Mouse (Mus musculus): ENCODE measurements around the gene Chaf1b. TPM values are rescaled to one million over a fixed set of nuclear protein-coding genes. Genes with fewer than 3 reads are reported as not detected.

The Chaf1b gene
- 1 to 10 TPM in 1 of 2 experiments, under 1 TPM in 1; 0.74 to 1.1 TPM for total RNA-seq (2021)
- long read RNA-seq, experiment 1, partial matches to known transcripts: 0 of 2 reads
- long read RNA-seq, experiment 1, other reads (novel, unspliced or antisense): 0 of 2 reads
- long read RNA-seq, experiment 2, partial matches to known transcripts: 0 of 3 reads
- long read RNA-seq, experiment 2, other reads (novel, unspliced or antisense): 0 of 3 reads

- Histone ChIP-seq H3K27ac (no peak within 1 kb of the TSS), H3K4me3 (peak within 1 kb of the TSS; percentile 62)
- TF ChIP-seq CTCF (conservative IDR thresholded peaks at IDR 0.05): peak; percentile 57
- DNase-seq (ENCODE audit: low spot score in 2 of 2): peak; percentile 92 to 94
Observed at GRCm38 (mm10) chr16:93883423-93884085, at the start of gene Chaf1b. TSS of gene Chaf1b (plus strand) at chr16:93883901.

GRCm38 (mm10) chr16:93834076-93834475 is 49.6 kb upstream of the Chaf1b start:
- Histone ChIP-seq H3K4me3 (no peak overlapping the region), H3K27ac (no peak overlapping the region)
- TF ChIP-seq CTCF (conservative IDR thresholded peaks at IDR 0.05): no peak
- DNase-seq (ENCODE audit: low spot score in 2 of 2): no peak

- Histone ChIP-seq H3K27ac (no peak overlapping the region), H3K4me3 (no peak overlapping the region)
- DNase-seq (ENCODE audit: low spot score in 2 of 2): no peak
- TF ChIP-seq CTCF (conservative IDR thresholded peaks at IDR 0.05): no peak
Observed at GRCm38 (mm10) chr16:93839049-93839448, 44.7 kb upstream of the Chaf1b start.

- Histone ChIP-seq H3K27ac (no peak overlapping the region), H3K4me3 (no peak overlapping the region)
- DNase-seq (ENCODE audit: low spot score in 2 of 2): no peak
- TF ChIP-seq CTCF (conservative IDR thresholded peaks at IDR 0.05): no peak
Observed at GRCm38 (mm10) chr16:93850527-93850926, 33.2 kb upstream of the Chaf1b start.

- Histone ChIP-seq H3K4me3 (no peak overlapping the region), H3K27ac (no peak overlapping the region)
- DNase-seq (ENCODE audit: low spot score in 2 of 2): no peak
- TF ChIP-seq CTCF (conservative IDR thresholded peaks at IDR 0.05): no peak
Observed at GRCm38 (mm10) chr16:93859967-93860366, 23.7 kb upstream of the Chaf1b start.

GRCm38 (mm10) chr16:93860686-93861085 is 23.0 kb upstream of the Chaf1b start:
- H3K27ac ChIP-seq: no peak overlapping the region
- no peak overlapping the region for H3K4me3 ChIP-seq
- no peak for TF ChIP-seq CTCF (conservative IDR thresholded peaks at IDR 0.05)
- DNase-seq (ENCODE audit: low spot score in 2 of 2): no peak

GRCm38 (mm10) chr16:93874841-93875240 is 8.9 kb upstream of the Chaf1b start:
- H3K27ac ChIP-seq: no peak overlapping the region
- no peak for DNase-seq (ENCODE audit: low spot score in 2 of 2)

GRCm38 (mm10) chr16:93877612-93878380 is 5.9 kb upstream of the Chaf1b start:
- TF ChIP-seq CTCF (conservative IDR thresholded peaks at IDR 0.05): no peak
- Histone ChIP-seq H3K4me3 (no peak overlapping the region), H3K27ac (no peak overlapping the region)
- DNase-seq (ENCODE audit: low spot score in 2 of 2): no peak

More at GRCm38 (mm10) chr16:93874841-93875240, 8.9 kb upstream of the Chaf1b start:
- H3K4me3 ChIP-seq: no peak overlapping the region
- TF ChIP-seq CTCF (conservative IDR thresholded peaks at IDR 0.05): no peak

GRCm38 (mm10) chr16:93884086-93884721 is 503 bp downstream of the Chaf1b start:
- Histone ChIP-seq H3K27ac (no peak overlapping the region), H3K4me3 (peak overlapping the region; percentile 62)
- no peak for TF ChIP-seq CTCF (conservative IDR thresholded peaks at IDR 0.05)
- DNase-seq (ENCODE audit: low spot score in 2 of 2): no peak

GRCm38 (mm10) chr16:93884722-93885113 is 1.0 kb downstream of the Chaf1b start:
- Histone ChIP-seq H3K4me3 (peak overlapping the region; percentile 62), H3K27ac (no peak overlapping the region)
- TF ChIP-seq CTCF (conservative IDR thresholded peaks at IDR 0.05): no peak
- DNase-seq (ENCODE audit: low spot score in 2 of 2): no peak

- DNase-seq (ENCODE audit: low spot score in 2 of 2): no peak
- TF ChIP-seq CTCF (conservative IDR thresholded peaks at IDR 0.05): no peak
- no peak overlapping the region for H3K27ac ChIP-seq
- no peak overlapping the region for H3K4me3 ChIP-seq
Observed at GRCm38 (mm10) chr16:93888481-93888880, 4.8 kb downstream of the Chaf1b start.

GRCm38 (mm10) chr16:93890948-93891604 is 7.4 kb downstream of the Chaf1b start:
- DNase-seq (ENCODE audit: low spot score in 2 of 2): no peak
- Histone ChIP-seq H3K4me3 (no peak overlapping the region), H3K27ac (no peak overlapping the region)
- TF ChIP-seq CTCF (conservative IDR thresholded peaks at IDR 0.05): no peak
